Mouse (Mus musculus) urinary bladder, adult 2 months (tissue): ENCODE results near the gene Foxn3. TPM values are rescaled to one million over a fixed set of nuclear protein-coding genes. Genes with fewer than 3 reads are reported as not detected.

ENCODE experiments used
- DNase-seq: peaks from one replicate; pipeline ENCODE4 v3.0.0; 2022; ENCODE audit warnings: low spot score
- polyA plus RNA-seq: library from polyadenylated mRNA; depleted of rRNA; stranded (reverse); fragments of >200 nt; gene quantifications from 2 replicates; pipeline ENCODE4 v1.2.3, GENCODE M21; 2012

Foxn3 gene
- polyA plus RNA-seq, 1 experiment, result 23.4 TPM

GRCm38 (mm10) chr12:99352583-99352982 lies 210.8 kb downstream of the Foxn3 start:
- DNase-seq, result no peak

GRCm38 (mm10) chr12:99352136-99352535 lies 211.2 kb downstream of the Foxn3 start:
- DNase-seq, result no peak

- no peak for DNase-seq
Observed at GRCm38 (mm10) chr12:99351731-99352130, 211.7 kb downstream of the Foxn3 start.

- DNase-seq, result no peak
Observed at GRCm38 (mm10) chr12:99349650-99349997, 213.8 kb downstream of the Foxn3 start.

- DNase-seq, result no peak
Observed at GRCm38 (mm10) chr12:99348940-99349649, 214.3 kb downstream of the Foxn3 start.

- no peak for DNase-seq
Observed at GRCm38 (mm10) chr12:99347512-99347911, 215.9 kb downstream of the Foxn3 start.

GRCm38 (mm10) chr12:99346982-99347381 lies 216.4 kb downstream of the Foxn3 start:
- DNase-seq, result no peak

GRCm38 (mm10) chr12:99345323-99345722 lies 218.1 kb downstream of the Foxn3 start:
- no peak for DNase-seq

GRCm38 (mm10) chr12:99343378-99343777 lies 220.0 kb downstream of the Foxn3 start:
- no peak for DNase-seq

- no peak for DNase-seq
Observed at GRCm38 (mm10) chr12:99342160-99342559, 221.2 kb downstream of the Foxn3 start.

- no peak for DNase-seq
Observed at GRCm38 (mm10) chr12:99341751-99342150, 221.6 kb downstream of the Foxn3 start.

GRCm38 (mm10) chr12:99340418-99341182 lies 222.8 kb downstream of the Foxn3 start:
- DNase-seq, result no peak

- DNase-seq, result no peak
Observed at GRCm38 (mm10) chr12:99339640-99340325, 223.6 kb downstream of the Foxn3 start.

- no peak for DNase-seq
Observed at GRCm38 (mm10) chr12:99338754-99339153, 224.6 kb downstream of the Foxn3 start.

- DNase-seq, result no peak
Observed at GRCm38 (mm10) chr12:99337171-99337435, 226.3 kb downstream of the Foxn3 start.

- no peak for DNase-seq
Observed at GRCm38 (mm10) chr12:99336349-99337170, 226.8 kb downstream of the Foxn3 start.

- DNase-seq, result no peak
Observed at GRCm38 (mm10) chr12:99335628-99336027, 227.8 kb downstream of the Foxn3 start.

- DNase-seq, result no peak
Observed at GRCm38 (mm10) chr12:99334026-99334425, 229.4 kb downstream of the Foxn3 start.

GRCm38 (mm10) chr12:99333304-99333968 lies 229.9 kb downstream of the Foxn3 start:
- DNase-seq, result no peak

GRCm38 (mm10) chr12:99332144-99332807 lies 231.1 kb downstream of the Foxn3 start:
- no peak for DNase-seq

- DNase-seq, result no peak
Observed at GRCm38 (mm10) chr12:99331341-99331947, 231.9 kb downstream of the Foxn3 start.
